Mouse (Mus musculus) cortical plate, adult 2 months (tissue): ENCODE results near the gene Spata31d1d.

Experiments
- CTCF ChIP-seq: fragments of 200-500 bp; IDR thresholded peaks from 2 replicates; pipeline ENCODE4 v1.5.1; 2011; ENCODE audit warnings: mild to moderate bottlenecking, control low read depth, low read length; ENCODE audit not compliant: insufficient read depth; ENCODE audit errors: extremely low read depth
- POLR2A ChIP-seq: fragments of 200-500 bp; IDR thresholded peaks from 2 replicates; pipeline ENCODE4 v1.6.1; 2011; ENCODE audit warnings: mild to moderate bottlenecking, low read length, control low read depth; ENCODE audit not compliant: insufficient read depth; ENCODE audit errors: extremely low read depth

- TF ChIP-seq CTCF (no peak), POLR2A (no peak)
Observed at GRCm38 (mm10) chr13:59750310-59750709, 18.8 kb upstream of the Spata31d1d start.
